ENCODE assay signal across 9 mouse cellular contexts in the genomic region with DNA sequence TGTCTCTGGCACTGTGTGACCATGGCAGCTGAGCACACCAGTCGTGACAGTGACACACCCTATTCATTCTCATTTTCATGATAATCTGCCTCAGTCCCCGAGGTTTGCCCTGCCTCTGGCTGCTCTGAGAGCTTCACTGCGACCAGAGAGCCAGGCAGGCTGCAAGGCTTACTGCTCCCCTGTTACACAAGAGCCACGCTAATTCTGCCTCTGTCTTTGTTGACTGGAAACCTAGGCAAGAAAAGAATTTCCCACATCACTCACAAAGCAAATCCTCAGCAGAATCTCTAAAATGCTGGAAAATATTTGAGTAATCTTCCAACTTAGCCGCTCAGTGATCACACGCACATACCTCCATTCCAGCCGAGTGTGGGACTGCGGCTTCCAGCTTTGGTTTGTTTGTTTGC.
A peak's percentile ranks its signal among the peaks of the same experiment; 100 is the strongest.
DNase-seq lines count a peak whose midpoint lies in the region; ATAC-seq and TF ChIP-seq lines count a peak whose summit lies in the region.
"Had no signal": no experiment of that assay in that cellular context is flagged by ENCODE, and none has a peak within 500 bp of the region (broad histone marks: within the 10 kb centered on the region; RNA-seq: fewer than 3 reads in every experiment).

No protein-coding gene starts in this region.

- DNase-seq in liver, adult 2 months (ENCODE audit: extremely low read depth, low read depth, low spot score): peak; percentile 44
- no peak for DNase-seq in liver
- peak; percentile 31 for DNase-seq in kidney, postnatal 10 days
- DNase-seq in midbrain, postnatal 0 days (ENCODE audit: low spot score): no peak
- no peak for DNase-seq in urinary bladder, postnatal 14 days (ENCODE audit: low spot score)
- DNase-seq in gastrocnemius, postnatal 36 days: no peak
- no peak for DNase-seq in spleen, adult 12 weeks (ENCODE audit: low spot score)
- DNase-seq: heart, adult 2 months had no signal

- intact Hi-C loops in gastrocnemius, postnatal 36 days (cut with DNase I): no loop called here

- peak overlapping the region; percentile 42 for H3K9ac ChIP-seq in liver, adult 2 months (ENCODE audit: low read depth, low read length)
- no peak overlapping the region for H3K9ac ChIP-seq in forebrain, embryonic 12.5 days
- H3K9ac ChIP-seq in midbrain, postnatal 0 days (replicated peaks; ENCODE audit: low read length, poor library complexity, severe bottlenecking): no peak overlapping the region

- no peak for TF ChIP-seq CTCF in liver, adult 2 months (IDR thresholded peaks at IDR 0.05; ENCODE audit: low read depth, low read length)
- TF ChIP-seq CTCF in midbrain, postnatal 0 days (IDR thresholded peaks at IDR 0.05): no peak

- no peaks in the 10 kb centered on the region for H3K36me3 ChIP-seq in liver, adult 2 months (ENCODE audit: control insufficient read depth, insufficient read depth, low read length)
- no peaks in the 10 kb centered on the region for H3K36me3 ChIP-seq in forebrain, embryonic 12.5 days (replicated peaks)
- H3K36me3 ChIP-seq in midbrain, postnatal 0 days (ENCODE audit: insufficient read depth, low read length): no peaks in the 10 kb centered on the region

- peak overlapping the region; percentile 84 for H3K27ac ChIP-seq in liver, adult 2 months (replicated peaks; ENCODE audit: insufficient read depth, low read depth, low read length)
- H3K27ac ChIP-seq in forebrain, embryonic 12.5 days: no peak overlapping the region
- H3K27ac ChIP-seq in midbrain, postnatal 0 days (ENCODE audit: low read depth, low read length): peak overlapping the region; percentile 14; the same call in 1 of the 2 replicates
- H3K27ac ChIP-seq: heart, adult 2 months had no signal

- no peak for TF ChIP-seq POLR2A in liver, adult 2 months (IDR thresholded peaks at IDR 0.05; ENCODE audit: extremely low read depth, insufficient read depth, low read length)

- no peaks in the 10 kb centered on the region for H3K27me3 ChIP-seq in liver, adult 2 months (ENCODE audit: control insufficient read depth, insufficient read depth, low read length)
- H3K27me3 ChIP-seq in forebrain, embryonic 12.5 days: peaks cover 7% of the 10 kb centered on the region; the same call in 1 of the 2 replicates
- no peaks in the 10 kb centered on the region for H3K27me3 ChIP-seq in midbrain, postnatal 0 days (ENCODE audit: insufficient read depth, low read length)

- H3K79me2 ChIP-seq in liver, adult 2 months (ENCODE audit: control insufficient read depth, insufficient read depth, low read length): no peaks in the 10 kb centered on the region

- 16% methylated on average over 8 of the region's 8 CpGs for WGBS in liver, adult 2 months
- WGBS in forebrain, embryonic 12.5 days: 41% methylated on average over 8 of the region's 8 CpGs
- WGBS in midbrain, postnatal 0 days: 27% methylated on average over 8 of the region's 8 CpGs

- peaks cover 21% of the 10 kb centered on the region for H3K4me1 ChIP-seq in liver, adult 2 months (ENCODE audit: control insufficient read depth, insufficient read depth, low read length)
- H3K4me1 ChIP-seq in forebrain, embryonic 12.5 days: peaks cover 15% of the 10 kb centered on the region
- H3K4me1 ChIP-seq in midbrain, postnatal 0 days (ENCODE audit: insufficient read depth, low read length): 0 out of 2 replicates have a peak, but pooled peaks cover 4% of the 10 kb centered on the region

- no peak overlapping the region for H3K4me3 ChIP-seq in liver, adult 2 months (ENCODE audit: insufficient read depth, low read depth, low read length)
- no peak overlapping the region for H3K4me3 ChIP-seq in forebrain, embryonic 12.5 days (replicated peaks)
- no peak overlapping the region for H3K4me3 ChIP-seq in midbrain, postnatal 0 days (ENCODE audit: low read depth, low read length)
- H3K4me3 ChIP-seq: heart, adult 2 months had no signal

- no peaks in the 10 kb centered on the region for H3K9me3 ChIP-seq in forebrain, embryonic 12.5 days
- H3K9me3 ChIP-seq in midbrain, postnatal 0 days (ENCODE audit: low read length): no peaks in the 10 kb centered on the region

- no peak overlapping the region for H3K4me2 ChIP-seq in forebrain, embryonic 12.5 days
- H3K4me2 ChIP-seq in midbrain, postnatal 0 days (ENCODE audit: low read depth, low read length, poor library complexity, severe bottlenecking): no peak overlapping the region

- peak; percentile 58; the same call in 1 of the 2 replicates for ATAC-seq in forebrain, embryonic 12.5 days (ENCODE audit: low FRiP score)
- no peak for ATAC-seq in midbrain, postnatal 0 days (ENCODE audit: low FRiP score)

Comparison
In these comparisons a context has a peak if more than half of its experiments do, and no peak if none do; other contexts are left out.
1. DNase-seq: peak in liver, adult 2 months (single experiment) and kidney, postnatal 10 days (single experiment); none in liver (single experiment), midbrain, postnatal 0 days (single experiment), urinary bladder, postnatal 14 days (single experiment), gastrocnemius, postnatal 36 days (0 of 2) and spleen, adult 12 weeks (single experiment).